Mouse (Mus musculus): ENCODE data around the gene Castor2. TPM values are rescaled to one million over a fixed set of nuclear protein-coding genes. Genes with fewer than 3 reads are reported as not detected.

Castor2 gene
- polyA plus RNA-seq, 1 experiment, result 15.9 TPM

- no peaks in the 10 kb centered on the region for H3K36me3 ChIP-seq (ENCODE audit: control insufficient read depth, insufficient read depth, low read length)
- H3K4me3 ChIP-seq (ENCODE audit: control insufficient read depth, insufficient read depth, low read length), result no peak overlapping the region
- DNase-seq, result no peak
- no peaks in the 10 kb centered on the region for H3K4me1 ChIP-seq (replicated peaks; ENCODE audit: control insufficient read depth, insufficient read depth, low read length)
- no peak overlapping the region for H3K27ac ChIP-seq (ENCODE audit: control insufficient read depth, insufficient read depth, low read length)
- no peaks in the 10 kb centered on the region for H3K27me3 ChIP-seq (ENCODE audit: control insufficient read depth, insufficient read depth, low read length)
- WGBS, result 60% methylated on average over 3 of the region's 3 CpGs
- TF ChIP-seq CTCF (IDR thresholded peaks at IDR 0.05; ENCODE audit: borderline replicate concordance, control insufficient read depth, extremely low read depth, insufficient read depth, low read length, poor library complexity) (no peak), POLR2A (IDR thresholded peaks at IDR 0.05; ENCODE audit: control insufficient read depth, extremely low read depth, insufficient read depth, low read length, poor library complexity) (no peak)
These were observed 33.2 kb upstream of the Castor2 start for GRCm38 (mm10) chr5:134066261-134066660.

- no peak overlapping the region for H3K4me3 ChIP-seq (ENCODE audit: control insufficient read depth, insufficient read depth, low read length)
- TF ChIP-seq CTCF (IDR thresholded peaks at IDR 0.05; ENCODE audit: borderline replicate concordance, control insufficient read depth, extremely low read depth, insufficient read depth, low read length, poor library complexity) (no peak), POLR2A (IDR thresholded peaks at IDR 0.05; ENCODE audit: control insufficient read depth, extremely low read depth, insufficient read depth, low read length, poor library complexity) (no peak)
- H3K36me3 ChIP-seq (ENCODE audit: control insufficient read depth, insufficient read depth, low read length), result no peaks in the 10 kb centered on the region
- WGBS, result 17% methylated on average over 1 of the region's 1 CpGs
- H3K4me1 ChIP-seq (replicated peaks; ENCODE audit: control insufficient read depth, insufficient read depth, low read length), result no peaks in the 10 kb centered on the region
- DNase-seq, result no peak
- H3K27ac ChIP-seq (ENCODE audit: control insufficient read depth, insufficient read depth, low read length), result no peak overlapping the region
- H3K27me3 ChIP-seq (ENCODE audit: control insufficient read depth, insufficient read depth, low read length), result no peaks in the 10 kb centered on the region
These were observed 31.6 kb upstream of the Castor2 start for GRCm38 (mm10) chr5:134067924-134068323.

GRCm38 (mm10) chr5:134073512-134074041 is 25.9 kb upstream of the Castor2 start:
- TF ChIP-seq POLR2A (IDR thresholded peaks at IDR 0.05; ENCODE audit: control insufficient read depth, extremely low read depth, insufficient read depth, low read length, poor library complexity) (no peak), CTCF (IDR thresholded peaks at IDR 0.05; ENCODE audit: borderline replicate concordance, control insufficient read depth, extremely low read depth, insufficient read depth, low read length, poor library complexity) (no peak)
- Histone ChIP-seq H3K27me3 (ENCODE audit: control insufficient read depth, insufficient read depth, low read length) (no peaks in the 10 kb centered on the region), H3K27ac (ENCODE audit: control insufficient read depth, insufficient read depth, low read length) (no peak overlapping the region), H3K36me3 (ENCODE audit: control insufficient read depth, insufficient read depth, low read length) (no peaks in the 10 kb centered on the region), H3K4me1 (replicated peaks; ENCODE audit: control insufficient read depth, insufficient read depth, low read length) (no peaks in the 10 kb centered on the region), H3K4me3 (ENCODE audit: control insufficient read depth, insufficient read depth, low read length) (no peak overlapping the region)
- WGBS, result 57% methylated on average over 17 of the region's 17 CpGs
- no peak for DNase-seq

- TF ChIP-seq CTCF (IDR thresholded peaks at IDR 0.05; ENCODE audit: borderline replicate concordance, control insufficient read depth, extremely low read depth, insufficient read depth, low read length, poor library complexity), result no peak
- TF ChIP-seq POLR2A (IDR thresholded peaks at IDR 0.05; ENCODE audit: control insufficient read depth, extremely low read depth, insufficient read depth, low read length, poor library complexity), result no peak
- no peak for DNase-seq
- Histone ChIP-seq H3K27ac (ENCODE audit: control insufficient read depth, insufficient read depth, low read length) (no peak overlapping the region), H3K36me3 (ENCODE audit: control insufficient read depth, insufficient read depth, low read length) (no peaks in the 10 kb centered on the region), H3K4me3 (ENCODE audit: control insufficient read depth, insufficient read depth, low read length) (no peak overlapping the region), H3K4me1 (replicated peaks; ENCODE audit: control insufficient read depth, insufficient read depth, low read length) (no peaks in the 10 kb centered on the region), H3K27me3 (ENCODE audit: control insufficient read depth, insufficient read depth, low read length) (no peaks in the 10 kb centered on the region)
These were observed 25.1 kb upstream of the Castor2 start for GRCm38 (mm10) chr5:134074368-134074767.

- Histone ChIP-seq H3K27ac (ENCODE audit: control insufficient read depth, insufficient read depth, low read length) (no peak overlapping the region), H3K4me3 (ENCODE audit: control insufficient read depth, insufficient read depth, low read length) (no peak overlapping the region), H3K4me1 (replicated peaks; ENCODE audit: control insufficient read depth, insufficient read depth, low read length) (no peaks in the 10 kb centered on the region), H3K27me3 (ENCODE audit: control insufficient read depth, insufficient read depth, low read length) (no peaks in the 10 kb centered on the region), H3K36me3 (ENCODE audit: control insufficient read depth, insufficient read depth, low read length) (no peaks in the 10 kb centered on the region)
- DNase-seq, result no peak
- TF ChIP-seq POLR2A (IDR thresholded peaks at IDR 0.05; ENCODE audit: control insufficient read depth, extremely low read depth, insufficient read depth, low read length, poor library complexity) (no peak), CTCF (IDR thresholded peaks at IDR 0.05; ENCODE audit: borderline replicate concordance, control insufficient read depth, extremely low read depth, insufficient read depth, low read length, poor library complexity) (no peak)
- 95% methylated on average over 11 of the region's 11 CpGs for WGBS
These were observed 23.3 kb upstream of the Castor2 start for GRCm38 (mm10) chr5:134076175-134076574.

GRCm38 (mm10) chr5:134080685-134081548 is 18.6 kb upstream of the Castor2 start:
- Histone ChIP-seq H3K36me3 (ENCODE audit: control insufficient read depth, insufficient read depth, low read length) (no peaks in the 10 kb centered on the region), H3K27ac (ENCODE audit: control insufficient read depth, insufficient read depth, low read length) (no peak overlapping the region), H3K4me1 (replicated peaks; ENCODE audit: control insufficient read depth, insufficient read depth, low read length) (no peaks in the 10 kb centered on the region), H3K27me3 (ENCODE audit: control insufficient read depth, insufficient read depth, low read length) (no peaks in the 10 kb centered on the region), H3K4me3 (ENCODE audit: control insufficient read depth, insufficient read depth, low read length) (no peak overlapping the region)
- WGBS, result 49% methylated on average over 18 of the region's 18 CpGs
- TF ChIP-seq CTCF (IDR thresholded peaks at IDR 0.05; ENCODE audit: borderline replicate concordance, control insufficient read depth, extremely low read depth, insufficient read depth, low read length, poor library complexity) (no peak), POLR2A (IDR thresholded peaks at IDR 0.05; ENCODE audit: control insufficient read depth, extremely low read depth, insufficient read depth, low read length, poor library complexity) (no peak)
- no peak for DNase-seq
